Mouse (Mus musculus): ENCODE measurements at regions not wholly inside any gene's neighbourhood (a gene's known extent, or its start where the extent isn't known, plus 50 kb on each side); places are given as distances from the start of the nearest gene placed in this dataset.
A peak's percentile ranks its signal among the peaks of the same experiment; 100 is the strongest.

- no peak for DNase-seq (ENCODE audit: low read depth, low spot score)
Observed at GRCm38 (mm10) chr9:17294327-17294726, 793.2 kb upstream of the Fat3 start.

GRCm38 (mm10) chr9:17288790-17289596 lies 787.9 kb upstream of the Fat3 start:
- no peak for DNase-seq (ENCODE audit: low read depth, low spot score)

- no peak for DNase-seq (ENCODE audit: low read depth, low spot score)
Observed at GRCm38 (mm10) chr9:17279334-17279990, 778.4 kb upstream of the Fat3 start.

- DNase-seq (ENCODE audit: low read depth, low spot score): no peak
Observed at GRCm38 (mm10) chr9:17272616-17273015, 771.5 kb upstream of the Fat3 start.

- DNase-seq (ENCODE audit: low read depth, low spot score): peak; percentile 24
Observed at GRCm38 (mm10) chr9:17269624-17270023, 768.5 kb upstream of the Fat3 start.

GRCm38 (mm10) chr9:17257148-17257547 lies 756.1 kb upstream of the Fat3 start:
- DNase-seq (ENCODE audit: low read depth, low spot score): no peak

- DNase-seq (ENCODE audit: low read depth, low spot score): no peak
Observed at GRCm38 (mm10) chr9:17227091-17227481, 726.0 kb upstream of the Fat3 start.

GRCm38 (mm10) chr9:17226475-17227090 lies 725.5 kb upstream of the Fat3 start:
- DNase-seq (ENCODE audit: low read depth, low spot score): no peak

GRCm38 (mm10) chr9:17195339-17195738 lies 694.3 kb upstream of the Fat3 start:
- DNase-seq (ENCODE audit: low read depth, low spot score): no peak

- no peak for DNase-seq (ENCODE audit: low read depth, low spot score)
Observed at GRCm38 (mm10) chr9:17189552-17189951, 688.5 kb upstream of the Fat3 start.

GRCm38 (mm10) chr9:17168193-17168592 lies 667.1 kb upstream of the Fat3 start:
- DNase-seq (ENCODE audit: low read depth, low spot score): peak; percentile 12

GRCm38 (mm10) chr9:17166331-17166730 lies 665.2 kb upstream of the Fat3 start:
- no peak for DNase-seq (ENCODE audit: low read depth, low spot score)

- DNase-seq (ENCODE audit: low read depth, low spot score): no peak
Observed at GRCm38 (mm10) chr9:17158481-17159366, 657.6 kb upstream of the Fat3 start.

GRCm38 (mm10) chr9:17152369-17152768 lies 651.3 kb upstream of the Fat3 start:
- no peak for DNase-seq (ENCODE audit: low read depth, low spot score)

- DNase-seq (ENCODE audit: low read depth, low spot score): no peak
Observed at GRCm38 (mm10) chr9:17149424-17149823, 648.3 kb upstream of the Fat3 start.

Data from brain, embryonic 18.5 days (tissue).